Mouse (Mus musculus) CH12.LX (cell line): Measurements from ENCODE around the gene Pdzd2.

Experiments
- CTCF ChIP-seq, 2 experiments: IDR thresholded peaks in 1 of 2; conservative IDR thresholded peaks in 1 of 2; 2 replicates each; pipeline ENCODE4 v1.5.1; 2011 to 2012; ENCODE audit warnings: low read depth in 2 of 2, low read length in 2 of 2, improper control_type of control experiment in 1 of 2, inconsistent platforms in 1 of 2, mild to moderate bottlenecking in 1 of 2, moderate library complexity in 1 of 2
- ELF1 ChIP-seq: IDR thresholded peaks from 2 replicates; pipeline ENCODE4 v1.6.1; 2014; ENCODE audit warnings: low read depth, mild to moderate bottlenecking, inconsistent platforms, low read length, improper control_type of control experiment
- EP300 ChIP-seq: IDR thresholded peaks from 2 replicates; pipeline ENCODE4 v1.6.1; 2011; ENCODE audit warnings: low read length, improper control_type of control experiment
- HCFC1 ChIP-seq: IDR thresholded peaks from 2 replicates; pipeline ENCODE4 v1.6.1; 2012; ENCODE audit warnings: low read depth, mild to moderate bottlenecking, inconsistent platforms, low read length, improper control_type of control experiment
- NRF1 ChIP-seq: IDR thresholded peaks from 2 replicates; pipeline ENCODE4 v1.6.1; 2014; ENCODE audit warnings: low read depth, mild to moderate bottlenecking, inconsistent platforms, low read length, improper control_type of control experiment, moderate library complexity
- PAX5 ChIP-seq: IDR thresholded peaks from 2 replicates; pipeline ENCODE4 v1.6.1; 2012; ENCODE audit warnings: low read length, inconsistent platforms, mixed read lengths
- POLR2A ChIP-seq: IDR thresholded peaks from 2 replicates; pipeline ENCODE4 v1.6.1; 2011; ENCODE audit warnings: low read depth, mild to moderate bottlenecking, improper control_type of control experiment, low read length
- POLR2AphosphoS2 ChIP-seq: IDR thresholded peaks from 2 replicates; pipeline ENCODE4 v1.6.1; 2011; ENCODE audit warnings: low read depth, low read length, improper control_type of control experiment
- RAD21 ChIP-seq: IDR thresholded peaks from 2 replicates; pipeline ENCODE4 v1.6.1; 2011; ENCODE audit warnings: low read depth, mild to moderate bottlenecking, low read length, improper control_type of control experiment, moderate library complexity
- SIN3A ChIP-seq: IDR thresholded peaks from 2 replicates; pipeline ENCODE4 v1.6.1; 2012; ENCODE audit warnings: low read length, improper control_type of control experiment, inconsistent platforms
- SMC3 ChIP-seq: IDR thresholded peaks from 2 replicates; pipeline ENCODE4 v1.6.1; 2011; ENCODE audit warnings: low read depth, low read length, improper control_type of control experiment
- TCF12 ChIP-seq: IDR thresholded peaks from 2 replicates; pipeline ENCODE4 v1.6.1; 2014; ENCODE audit warnings: low read depth, mild to moderate bottlenecking, inconsistent platforms, low read length, improper control_type of control experiment
- USF1 ChIP-seq: IDR thresholded peaks from 2 replicates; pipeline ENCODE4 v1.6.1; 2014; ENCODE audit warnings: low read depth, mild to moderate bottlenecking, inconsistent platforms, low read length, improper control_type of control experiment

DNA sequence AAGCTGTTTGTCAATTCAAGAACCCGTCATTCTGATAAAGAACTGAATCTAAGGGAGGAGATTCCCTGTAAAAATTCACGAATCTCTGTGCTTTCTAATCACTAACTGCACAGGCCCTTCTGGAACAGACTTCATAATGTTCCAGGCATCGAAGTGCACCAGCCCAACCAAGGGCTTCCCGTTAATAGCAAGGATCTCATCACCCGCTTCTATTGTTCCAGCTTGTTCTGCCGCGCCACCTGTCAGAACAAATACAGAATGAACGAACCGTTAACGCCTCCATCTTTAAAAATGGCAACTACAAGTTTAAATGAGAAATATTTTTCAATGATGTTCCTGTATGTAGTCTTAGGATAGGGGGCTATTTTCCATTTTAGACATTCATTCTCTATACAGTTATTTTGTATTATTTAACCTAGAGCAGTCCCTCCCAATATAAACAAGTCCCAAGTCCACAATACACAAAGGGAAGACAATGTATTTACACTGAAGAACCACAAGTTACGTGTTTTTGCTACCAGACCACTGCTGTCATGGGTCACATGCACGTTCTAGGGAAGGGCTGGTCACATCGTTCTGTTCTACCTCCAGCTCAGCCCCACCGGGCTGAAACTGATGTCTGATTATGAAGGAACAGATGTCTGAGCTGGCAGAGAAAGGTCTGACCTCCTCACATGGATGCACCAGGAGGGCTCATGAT is 377.6 kb downstream of the Pdzd2 start:
- TF ChIP-seq CTCF (conservative IDR thresholded peaks at IDR 0.05 in 1 of 2, IDR thresholded peaks at IDR 0.05 in 1 of 2; ENCODE audit: low read depth in 2 of 2, low read length in 2 of 2) (no peak), ELF1 (no peak), HCFC1 (no peak), TCF12 (no peak), EP300 (no peak), POLR2AphosphoS2 (no peak), POLR2A (no peak), SMC3 (no peak), USF1 (no peak), RAD21 (no peak), NRF1 (no peak), PAX5 (no peak), SIN3A (no peak)
